Mouse (Mus musculus) CH12.LX (cell line): ENCODE results near the gene Wipi2. TPM values are rescaled to one million over a fixed set of nuclear protein-coding genes. Genes with fewer than 3 reads are reported as not detected.

Experiments
- DNase-seq: peaks from one replicate; pipeline ENCODE4 v3.0.0-alpha.2; 2013; ENCODE audit errors: extremely low read depth
- H3K27ac ChIP-seq: 2 replicates; pipeline ENCODE4 v1.5.1; 2012; ENCODE audit warnings: low read depth, mild to moderate bottlenecking, control low read depth, moderate library complexity; ENCODE audit not compliant: insufficient read depth
- H3K27me3 ChIP-seq: replicated peaks from 2 replicates; pipeline ENCODE3; 2012; ENCODE audit warnings: inconsistent platforms
- H3K36me3 ChIP-seq, 2 experiments: replicated peaks in 1 of 2; 2 replicates each; pipeline versions ENCODE3 to v1.6.1; 2012; ENCODE audit warnings: inconsistent platforms in 1 of 2, low read length in 1 of 2, mild to moderate bottlenecking in 1 of 2, mixed read lengths in 1 of 2, moderate library complexity in 1 of 2; ENCODE audit not compliant: control insufficient read depth in 1 of 2, insufficient read depth in 1 of 2
- H3K4me1 ChIP-seq, 2 experiments: 2 replicates each; pipeline ENCODE4 v1.6.1; 2012; ENCODE audit warnings: inconsistent platforms in 1 of 2, moderate library complexity in 1 of 2; ENCODE audit not compliant: insufficient read depth in 2 of 2, control insufficient read depth in 1 of 2
- H3K4me2 ChIP-seq: 2 replicates; pipeline ENCODE4 v1.6.1; 2012; ENCODE audit warnings: low read depth, mild to moderate bottlenecking, control low read depth; ENCODE audit not compliant: poor library complexity, insufficient read depth, severe bottlenecking
- H3K4me3 ChIP-seq, 3 experiments: fragments of 150-350 bp in 1 of 3; sonication (generic) in 1 of 3; replicated peaks in 1 of 3; 2 replicates each; pipeline versions ENCODE3 to v1.5.1; 2011 to 2012; ENCODE audit warnings: low read depth in 2 of 3, low read length in 2 of 3, mild to moderate bottlenecking in 2 of 3, moderate library complexity in 2 of 3, control low read depth in 1 of 3, improper control_type of control experiment in 1 of 3, inconsistent platforms in 1 of 3, mixed read lengths in 1 of 3; ENCODE audit not compliant: poor library complexity in 1 of 3
- H3K79me2 ChIP-seq: replicated peaks from 2 replicates; pipeline ENCODE4 v1.6.1; 2012; ENCODE audit warnings: mild to moderate bottlenecking, moderate library complexity; ENCODE audit not compliant: control insufficient read depth, poor library complexity, insufficient read depth, severe bottlenecking; ENCODE audit errors: extremely low read depth
- H3K9ac ChIP-seq: 2 replicates; pipeline ENCODE4 v1.6.1; 2012; ENCODE audit warnings: low read depth, mild to moderate bottlenecking, control low read depth, moderate library complexity; ENCODE audit not compliant: insufficient read depth
- H3K9me3 ChIP-seq: replicated peaks from 2 replicates; pipeline ENCODE3; 2012; ENCODE audit warnings: low read length, inconsistent platforms, mixed read lengths
- EP300 ChIP-seq: IDR thresholded peaks from 2 replicates; pipeline ENCODE4 v1.6.1; 2011; ENCODE audit warnings: low read length, improper control_type of control experiment
- ETS1 ChIP-seq: conservative IDR thresholded peaks from 2 replicates; pipeline ENCODE4 v1.6.1; 2012; ENCODE audit warnings: low read depth, mild to moderate bottlenecking, inconsistent platforms, low read length, improper control_type of control experiment, moderate library complexity
- GABPA ChIP-seq: IDR thresholded peaks from 2 replicates; pipeline ENCODE4 v1.6.1; 2012; ENCODE audit warnings: low read depth, low read length, improper control_type of control experiment, inconsistent platforms; ENCODE audit not compliant: insufficient replicate concordance
- HCFC1 ChIP-seq: IDR thresholded peaks from 2 replicates; pipeline ENCODE4 v1.6.1; 2012; ENCODE audit warnings: low read depth, mild to moderate bottlenecking, inconsistent platforms, low read length, improper control_type of control experiment
- JUN ChIP-seq: IDR thresholded peaks from 2 replicates; pipeline ENCODE4 v1.6.1; 2011; ENCODE audit warnings: low read depth, mild to moderate bottlenecking, low read length, improper control_type of control experiment, moderate library complexity; ENCODE audit not compliant: insufficient read depth
- MAX ChIP-seq: IDR thresholded peaks from 2 replicates; pipeline ENCODE4 v1.6.1; 2011; ENCODE audit warnings: low read length, improper control_type of control experiment
- MAZ ChIP-seq: IDR thresholded peaks from 2 replicates; pipeline ENCODE4 v1.6.1; 2012; ENCODE audit warnings: low read depth, mild to moderate bottlenecking, inconsistent platforms, low read length, improper control_type of control experiment, moderate library complexity
- MXI1 ChIP-seq: IDR thresholded peaks from 2 replicates; pipeline ENCODE4 v1.6.1; 2011; ENCODE audit warnings: mild to moderate bottlenecking, low read depth, low read length, improper control_type of control experiment
- MYC ChIP-seq: IDR thresholded peaks from 2 replicates; pipeline ENCODE4 v1.6.1; 2011; ENCODE audit warnings: low read depth, mild to moderate bottlenecking, improper control_type of control experiment, low read length
- NELFE ChIP-seq: IDR thresholded peaks from 2 replicates; pipeline ENCODE4 v1.6.1; 2011; ENCODE audit warnings: low read depth, low read length, improper control_type of control experiment
- NRF1 ChIP-seq: IDR thresholded peaks from 2 replicates; pipeline ENCODE4 v1.6.1; 2014; ENCODE audit warnings: low read depth, mild to moderate bottlenecking, inconsistent platforms, low read length, improper control_type of control experiment, moderate library complexity
- PAX5 ChIP-seq: IDR thresholded peaks from 2 replicates; pipeline ENCODE4 v1.6.1; 2012; ENCODE audit warnings: low read length, inconsistent platforms, mixed read lengths
- UBTF ChIP-seq: IDR thresholded peaks from 2 replicates; pipeline ENCODE4 v1.6.1; 2012; ENCODE audit warnings: low read depth, mild to moderate bottlenecking, inconsistent platforms, low read length, improper control_type of control experiment, moderate library complexity
- ZKSCAN1 ChIP-seq: IDR thresholded peaks from 2 replicates; pipeline ENCODE4 v1.6.1; 2012; ENCODE audit warnings: low read depth, inconsistent platforms, low read length, improper control_type of control experiment, borderline replicate concordance
- dilution Hi-C: fragments of 300-500 bp; cut with MboI; formaldehyde crosslinking; loops from 2 replicates; pipeline ENCODE4 v1.14.3; 2020; ENCODE audit warnings: low sequenced_read_pairs; ENCODE audit not compliant: extremely low pct_unique_long_range_greater_than_20kb, extremely low pct_ligation_motif_present
- in situ Hi-C: fragments of 300-500 bp; cut with MboI; formaldehyde crosslinking; loops from 3 replicates; pipeline ENCODE4 v1.14.3; 2019; ENCODE audit warnings: low sequenced_read_pairs, low pct_ligation_motif_present, low pct_unique_long_range_greater_than_20kb, mixed read lengths
- polyA plus RNA-seq: library from polyadenylated mRNA; unstranded; fragments of >175 nt; gene quantifications from 2 replicates; pipeline ENCODE4 v1.2.1, GENCODE M21; 2012; ENCODE audit warnings: low read depth; ENCODE audit not compliant: insufficient read length
- total RNA-seq, 2 experiments: library from RNA; depleted of rRNA; stranded (reverse); fragments of 300-350 nt in 1 of 2; fragments of >200 nt in 1 of 2; gene quantifications; 2 replicates each; pipeline ENCODE4 v1.2.3; 2012 to 2014

Wipi2 gene
- total and polyA plus RNA-seq, 3 experiments, result 38.0 to 47.4 (median 43.4) TPM

DNA sequence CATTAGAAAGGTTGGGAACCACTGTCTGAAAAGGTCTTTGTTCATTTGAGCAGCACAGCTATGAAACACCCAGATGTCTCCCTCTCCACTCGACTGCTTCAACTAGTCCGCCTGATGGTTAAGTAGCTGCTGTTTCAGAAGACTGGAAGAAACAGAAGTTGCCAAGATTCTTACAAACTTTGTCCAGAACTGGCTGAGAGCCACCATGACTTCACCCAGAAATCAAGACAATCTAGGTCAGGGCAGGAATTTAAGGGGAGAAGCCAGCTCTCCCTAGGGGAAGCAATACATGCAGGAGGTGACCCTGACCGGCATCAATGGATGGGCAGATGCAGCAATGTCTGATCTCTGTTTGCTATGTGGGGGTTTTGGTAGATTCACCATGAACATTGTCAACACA, 54.4 kb downstream of the Wipi2 start:
- Histone ChIP-seq H3K79me2 (no peaks in the 10 kb centered on the region), H3K36me3 (no peaks in the 10 kb centered on the region), H3K4me2 (no peak overlapping the region), H3K27me3 (peaks cover 2% of the 10 kb centered on the region), H3K9me3 (peaks cover 6% of the 10 kb centered on the region), H3K4me1 (peaks cover 0 to 6% of the 10 kb centered on the region in 2 experiments; a peak in 1 of 4 replicates), H3K9ac (no peak overlapping the region), H3K27ac (no peak overlapping the region), H3K4me3 (no peak overlapping the region)
- DNase-seq, result no peak
- no peak for TF ChIP-seq PAX5
- TF ChIP-seq MYC, result no peak
- TF ChIP-seq NRF1, result no peak
- no peak for TF ChIP-seq UBTF
- TF ChIP-seq MAX, result no peak
- no peak for TF ChIP-seq ZKSCAN1
- dilution Hi-C loops, result no loop called here
- in situ Hi-C loops, result no loop called here

DNA sequence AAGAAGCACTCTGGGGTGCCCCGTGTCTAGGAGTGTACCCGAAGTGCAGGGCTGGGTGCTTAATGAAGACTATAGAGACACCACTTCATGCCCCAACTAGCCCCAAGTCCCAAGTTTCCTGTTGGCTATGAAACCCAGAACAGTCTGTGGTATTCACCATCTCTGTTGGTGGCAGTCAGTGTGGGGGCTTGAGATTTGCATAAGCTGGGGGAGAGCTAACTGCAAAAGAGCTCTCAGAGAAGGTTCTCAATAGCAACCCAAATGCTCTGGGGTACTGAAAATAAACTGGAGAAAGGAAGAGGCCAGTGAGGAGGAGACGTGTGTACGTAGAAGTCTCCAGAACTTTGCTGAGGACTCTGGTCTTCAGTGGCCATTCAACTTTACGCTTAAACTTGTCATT, 55.0 kb downstream of the Wipi2 start:
- Histone ChIP-seq H3K9me3 (peaks cover 6% of the 10 kb centered on the region), H3K27ac (no peak overlapping the region), H3K27me3 (peaks cover 6% of the 10 kb centered on the region), H3K4me2 (no peak overlapping the region), H3K4me1 (peaks cover 0 to 6% of the 10 kb centered on the region in 2 experiments; a peak in 1 of 4 replicates), H3K9ac (no peak overlapping the region), H3K4me3 (no peak overlapping the region), H3K79me2 (no peaks in the 10 kb centered on the region), H3K36me3 (no peaks in the 10 kb centered on the region)
- TF ChIP-seq MYC (no peak), NELFE (no peak), GABPA (no peak), ETS1 (no peak), MAZ (no peak), MXI1 (no peak), HCFC1 (no peak), NRF1 (no peak), JUN (no peak), MAX (no peak), ZKSCAN1 (no peak), EP300 (no peak), PAX5 (no peak)
- DNase-seq, result no peak
- dilution Hi-C loops, result no loop called here
- in situ Hi-C loops, result no loop called here
